19 mouse cellular contexts compared by ENCODE assay signal in genomic region chr19:26339120-26339519, GRCm38 (mm10).
DNase-seq lines count a peak whose midpoint lies in the region; ATAC-seq and TF ChIP-seq lines count a peak whose summit lies in the region.
"Had no signal": no experiment of that assay in that cellular context is flagged by ENCODE, and none has a peak within 500 bp of the region (broad histone marks: within the 10 kb centered on the region; RNA-seq: fewer than 3 reads in every experiment).

No protein-coding gene starts in this region.

- H3K4me3 ChIP-seq in forebrain, embryonic 15.5 days, result no peak overlapping the region
- H3K4me3 ChIP-seq in forebrain, embryonic 10.5 days, result no peak overlapping the region
- H3K4me3 ChIP-seq in neural tube, embryonic 14.5 days (ENCODE audit: low read depth, low read length), result no peak overlapping the region
- no peak overlapping the region for H3K4me3 ChIP-seq in forebrain, postnatal 0 days (ENCODE audit: low read depth, low read length)
- no peak overlapping the region for H3K4me3 ChIP-seq in heart, embryonic 10.5 days
- H3K4me3 ChIP-seq: embryonic facial prominence, embryonic 10.5 days; gastrocnemius, adult 2 months; heart, embryonic 12.5 days had no signal

- H3K9me3 ChIP-seq in forebrain, embryonic 15.5 days, result no peaks in the 10 kb centered on the region
- H3K9me3 ChIP-seq in forebrain, embryonic 10.5 days, result no peaks in the 10 kb centered on the region
- H3K9me3 ChIP-seq in neural tube, embryonic 14.5 days (ENCODE audit: control insufficient read depth, low read length), result no peaks in the 10 kb centered on the region
- no peaks in the 10 kb centered on the region for H3K9me3 ChIP-seq in forebrain, postnatal 0 days (ENCODE audit: low read length)
- H3K9me3 ChIP-seq in heart, embryonic 10.5 days, result no peaks in the 10 kb centered on the region
- H3K9me3 ChIP-seq: embryonic facial prominence, embryonic 10.5 days; heart, embryonic 12.5 days had no signal

- no peaks in the 10 kb centered on the region for H3K27me3 ChIP-seq in forebrain, embryonic 15.5 days
- H3K27me3 ChIP-seq in forebrain, embryonic 10.5 days (ENCODE audit: poor library complexity, severe bottlenecking), result no peaks in the 10 kb centered on the region
- H3K27me3 ChIP-seq in neural tube, embryonic 14.5 days (ENCODE audit: control insufficient read depth, insufficient read depth, low read length), result no peaks in the 10 kb centered on the region
- H3K27me3 ChIP-seq in forebrain, postnatal 0 days (ENCODE audit: insufficient read depth, low read length), result no peaks in the 10 kb centered on the region
- no peaks in the 10 kb centered on the region for H3K27me3 ChIP-seq in heart, embryonic 10.5 days (ENCODE audit: insufficient read depth, poor library complexity, severe bottlenecking)
- H3K27me3 ChIP-seq: heart, embryonic 12.5 days had no signal

- peak overlapping the region; percentile 14; the same call in 1 of the 2 replicates for H3K27ac ChIP-seq in forebrain, embryonic 15.5 days (replicated peaks)
- H3K27ac ChIP-seq in forebrain, embryonic 10.5 days, result no peak overlapping the region
- no peak overlapping the region for H3K27ac ChIP-seq in neural tube, embryonic 14.5 days (ENCODE audit: low read depth, low read length)
- H3K27ac ChIP-seq in forebrain, postnatal 0 days (ENCODE audit: low read depth, low read length), result no peak overlapping the region
- no peak overlapping the region for H3K27ac ChIP-seq in heart, embryonic 10.5 days
- H3K27ac ChIP-seq: embryonic facial prominence, embryonic 10.5 days; gastrocnemius, adult 2 months had no signal

- H3K9ac ChIP-seq in forebrain, embryonic 15.5 days (replicated peaks), result no peak overlapping the region
- no peak overlapping the region for H3K9ac ChIP-seq in neural tube, embryonic 14.5 days (replicated peaks; ENCODE audit: low read depth, low read length)
- no peak overlapping the region for H3K9ac ChIP-seq in forebrain, postnatal 0 days
- H3K9ac ChIP-seq: heart, embryonic 12.5 days had no signal

- TF ChIP-seq POLR2A in brain, embryonic 14.5 days (IDR thresholded peaks at IDR 0.05; ENCODE audit: borderline replicate concordance, extremely low read depth, insufficient read depth, insufficient read length, poor library complexity, severe bottlenecking), result no peak

- 33% methylated on average over 4 of the region's 4 CpGs for WGBS in forebrain, embryonic 15.5 days
- 84% methylated on average over 4 of the region's 4 CpGs for WGBS in forebrain, embryonic 10.5 days
- 59% methylated on average over 4 of the region's 4 CpGs for WGBS in neural tube, embryonic 14.5 days
- 35% methylated on average over 4 of the region's 4 CpGs for WGBS in forebrain, postnatal 0 days
- 86% methylated on average over 4 of the region's 4 CpGs for WGBS in heart, embryonic 10.5 days

- no peaks in the 10 kb centered on the region for H3K36me3 ChIP-seq in forebrain, embryonic 15.5 days
- no peaks in the 10 kb centered on the region for H3K36me3 ChIP-seq in forebrain, embryonic 10.5 days (replicated peaks)
- H3K36me3 ChIP-seq in neural tube, embryonic 14.5 days (ENCODE audit: control insufficient read depth, insufficient read depth, low read length), result no peaks in the 10 kb centered on the region
- H3K36me3 ChIP-seq in forebrain, postnatal 0 days (ENCODE audit: insufficient read depth), result no peaks in the 10 kb centered on the region
- no peaks in the 10 kb centered on the region for H3K36me3 ChIP-seq in heart, embryonic 10.5 days
- H3K36me3 ChIP-seq: embryonic facial prominence, embryonic 10.5 days; heart, embryonic 12.5 days had no signal

- TF ChIP-seq CTCF in brain, embryonic 14.5 days (IDR thresholded peaks at IDR 0.05; ENCODE audit: borderline replicate concordance, extremely low read depth, insufficient read depth, insufficient read length), result no peak
- TF ChIP-seq CTCF in forebrain, postnatal 0 days (IDR thresholded peaks at IDR 0.05; ENCODE audit: low read depth), result no peak

- no peak for DNase-seq in forebrain, embryonic 10.5 days (ENCODE audit: extremely low spot score, low spot score)
- DNase-seq in neural tube, embryonic 10.5 days (ENCODE audit: extremely low spot score, low spot score), result no peak
- DNase-seq in brain, embryonic 14.5 days (ENCODE audit: low read depth), result peak; percentile 86
- DNase-seq in forebrain, postnatal 0 days, result peak; percentile 21
- no peak for DNase-seq in heart, embryonic 10.5 days (ENCODE audit: low spot score)
- no peak for DNase-seq in heart, adult 9 months (ENCODE audit: low spot score in 2 of 2)
- DNase-seq: adrenal gland, adult 8-10 months; adrenal gland, postnatal 36 days; cerebellum, adult 11-12 months; cerebellum, adult 9-10 months; gastrocnemius, adult 2 months; heart, adult 18-20 months; kidney, adult 11 months had no signal

- H3K4me1 ChIP-seq in forebrain, embryonic 15.5 days, result peaks cover 21% of the 10 kb centered on the region
- H3K4me1 ChIP-seq in forebrain, embryonic 10.5 days, result peaks cover 4% of the 10 kb centered on the region; the same call in 1 of the 2 replicates
- H3K4me1 ChIP-seq in neural tube, embryonic 14.5 days (ENCODE audit: control insufficient read depth, insufficient read depth, low read length), result no peaks in the 10 kb centered on the region
- H3K4me1 ChIP-seq in forebrain, postnatal 0 days (ENCODE audit: insufficient read depth), result no peaks in the 10 kb centered on the region
- H3K4me1 ChIP-seq in heart, embryonic 10.5 days, result no peaks in the 10 kb centered on the region
- H3K4me1 ChIP-seq: embryonic facial prominence, embryonic 10.5 days; heart, embryonic 12.5 days had no signal

- no peak overlapping the region for H3K4me2 ChIP-seq in forebrain, embryonic 15.5 days (replicated peaks)
- H3K4me2 ChIP-seq in neural tube, embryonic 14.5 days (ENCODE audit: low read depth, low read length), result no peak overlapping the region
- no peak overlapping the region for H3K4me2 ChIP-seq in forebrain, postnatal 0 days (ENCODE audit: low read depth)
- H3K4me2 ChIP-seq: heart, embryonic 12.5 days had no signal

- peak; percentile 70 for ATAC-seq in forebrain, embryonic 15.5 days (replicated peaks)
- peak; percentile 63; the same call in 1 of the 2 replicates for ATAC-seq in neural tube, embryonic 14.5 days (ENCODE audit: low read depth)
- no peak for ATAC-seq in forebrain, postnatal 0 days
- ATAC-seq: hindbrain, embryonic 16.5 days; inflammation-experienced regulatory T-cells, adult 6 months had no signal

Comparison
In these comparisons a context has a peak if more than half of its experiments do, and no peak if none do; other contexts are left out.
1. DNase-seq: peak in brain, embryonic 14.5 days (single experiment) and forebrain, postnatal 0 days (single experiment); none in forebrain, embryonic 10.5 days (single experiment), neural tube, embryonic 10.5 days (single experiment), heart, embryonic 10.5 days (single experiment) and heart, adult 9 months (0 of 2).